Mouse (Mus musculus) embryonic facial prominence, embryonic 10.5 days (tissue): ENCODE results near the gene Cxcl15. TPM values are rescaled to one million over a fixed set of nuclear protein-coding genes. Genes with fewer than 3 reads are reported as not detected.
"Not testable (repeated sequence)": the region's sequence is repeated elsewhere in the genome, so short reads cannot be mapped to it uniquely, and the experiment has no call there.

Source experiments
- DNase-seq: peaks from one replicate; pipeline ENCODE4 v3.0.0-alpha.2; 2017; ENCODE audit warnings: low spot score
- H3K27ac ChIP-seq: fragments of 300-500 bp; sonication (generic); replicated peaks from 2 replicates; pipeline ENCODE4 v1.5.1; 2016; ENCODE audit warnings: mild to moderate bottlenecking
- H3K27me3 ChIP-seq: fragments of 300-500 bp; sonication (generic); replicated peaks from 2 replicates; pipeline ENCODE4 v1.6.1; 2016; ENCODE audit warnings: low read depth, mild to moderate bottlenecking; ENCODE audit not compliant: poor library complexity, severe bottlenecking
- H3K36me3 ChIP-seq: fragments of 300-500 bp; sonication (generic); replicated peaks from 2 replicates; pipeline ENCODE4 v1.6.1; 2016; ENCODE audit warnings: mild to moderate bottlenecking, moderate library complexity
- H3K4me1 ChIP-seq: fragments of 300-500 bp; sonication (generic); 2 replicates; pipeline ENCODE4 v1.6.1; 2016
- H3K4me3 ChIP-seq: fragments of 300-500 bp; sonication (generic); 2 replicates; pipeline ENCODE4 v1.5.1; 2016; ENCODE audit warnings: mild to moderate bottlenecking, moderate library complexity
- H3K9me3 ChIP-seq: fragments of 300-500 bp; sonication (generic); 2 replicates; pipeline ENCODE4 v1.6.1; 2016; ENCODE audit warnings: mild to moderate bottlenecking
- WGBS: fragments of 180-500 bp; shearing (Covaris S2); methylation state at CpG from one replicate; pipeline ENCODE4 v1.1.7; 2016; 5-methylcytosine and 5-hydroxymethylcytosine counted together
- polyA plus RNA-seq: library from polyadenylated mRNA; unstranded; fragments of >200 nt; fragmentation: Nextera tagmentation; extraction: Ambion mirVana; gene quantifications from 2 replicates; pipeline ENCODE4 v1.2.1, GENCODE M21; 2016

The Cxcl15 gene
- polyA plus RNA-seq, 1 experiment from 2014 or later: not detected

DNA sequence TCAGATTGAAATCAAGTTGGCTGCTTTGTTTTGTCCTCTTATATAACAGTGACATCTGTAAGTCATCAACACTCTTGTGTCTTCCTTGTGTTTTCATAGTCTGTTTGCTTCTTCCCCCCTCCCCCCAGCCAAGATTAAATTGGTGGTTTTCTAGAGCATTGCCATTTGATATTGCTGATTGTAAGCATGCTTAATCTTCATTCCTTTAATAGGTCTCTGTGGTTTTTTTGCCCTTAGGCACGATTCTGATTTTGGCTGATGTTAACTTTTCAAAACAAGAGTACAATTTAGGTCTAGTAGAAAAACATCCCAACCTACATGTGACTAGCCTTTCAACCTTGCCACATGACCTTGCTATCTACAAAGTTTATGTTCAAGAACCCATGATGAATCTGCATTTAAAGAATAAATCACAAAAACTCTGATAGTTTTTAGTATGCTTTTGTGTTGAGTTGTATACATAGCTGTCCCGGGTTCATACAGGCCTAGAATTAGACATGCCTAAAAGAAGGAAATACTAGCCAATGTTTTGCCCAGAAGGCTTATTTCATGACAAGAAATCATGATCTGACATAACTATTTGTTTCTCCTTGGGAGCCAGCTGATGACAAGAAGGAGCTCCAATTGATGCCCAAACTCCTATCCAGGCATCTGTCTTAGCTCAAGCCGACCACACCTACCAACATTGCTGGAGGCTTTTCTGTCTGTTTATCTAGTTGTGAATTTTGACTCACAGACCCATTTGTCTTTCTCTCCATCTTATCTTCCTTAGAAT lies 13.0 kb downstream of the Cxcl15 start:
- WGBS: 80% methylated on average over 3 of the region's 3 CpGs
- H3K27me3 ChIP-seq: no peaks in the 10 kb centered on the region
- no peaks in the 10 kb centered on the region for H3K4me1 ChIP-seq
- H3K36me3 ChIP-seq: no peaks in the 10 kb centered on the region
- no peak overlapping the region for H3K27ac ChIP-seq
- no peak overlapping the region for H3K4me3 ChIP-seq
- no peaks in the 10 kb centered on the region for H3K9me3 ChIP-seq
- DNase-seq: no peak

DNA sequence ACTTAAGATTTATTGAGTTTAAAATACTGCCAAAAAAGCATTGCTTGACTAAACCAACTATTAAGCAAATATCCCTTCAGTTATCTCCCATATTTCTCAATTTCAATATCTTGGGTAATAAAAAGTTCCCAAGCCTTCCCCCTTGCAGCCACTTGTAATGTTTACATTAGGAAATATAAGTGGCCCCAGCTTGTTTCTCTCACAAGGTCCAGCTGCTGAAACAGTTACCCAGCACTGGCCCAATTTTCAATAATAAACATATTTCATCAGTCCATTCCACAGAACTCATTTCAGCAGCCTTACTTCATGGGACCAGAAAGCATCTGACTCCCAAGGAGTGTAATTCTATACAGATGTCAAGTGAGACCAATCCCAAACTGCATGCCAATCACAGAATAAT lies 25.4 kb downstream of the Cxcl15 start:
- H3K27me3 ChIP-seq: no peaks in the 10 kb centered on the region
- DNase-seq: no peak
- H3K4me3 ChIP-seq: no peak overlapping the region
- H3K9me3 ChIP-seq: no peaks in the 10 kb centered on the region
- H3K4me1 ChIP-seq: no peaks in the 10 kb centered on the region
- no peaks in the 10 kb centered on the region for H3K36me3 ChIP-seq
- H3K27ac ChIP-seq: no peak overlapping the region

DNA sequence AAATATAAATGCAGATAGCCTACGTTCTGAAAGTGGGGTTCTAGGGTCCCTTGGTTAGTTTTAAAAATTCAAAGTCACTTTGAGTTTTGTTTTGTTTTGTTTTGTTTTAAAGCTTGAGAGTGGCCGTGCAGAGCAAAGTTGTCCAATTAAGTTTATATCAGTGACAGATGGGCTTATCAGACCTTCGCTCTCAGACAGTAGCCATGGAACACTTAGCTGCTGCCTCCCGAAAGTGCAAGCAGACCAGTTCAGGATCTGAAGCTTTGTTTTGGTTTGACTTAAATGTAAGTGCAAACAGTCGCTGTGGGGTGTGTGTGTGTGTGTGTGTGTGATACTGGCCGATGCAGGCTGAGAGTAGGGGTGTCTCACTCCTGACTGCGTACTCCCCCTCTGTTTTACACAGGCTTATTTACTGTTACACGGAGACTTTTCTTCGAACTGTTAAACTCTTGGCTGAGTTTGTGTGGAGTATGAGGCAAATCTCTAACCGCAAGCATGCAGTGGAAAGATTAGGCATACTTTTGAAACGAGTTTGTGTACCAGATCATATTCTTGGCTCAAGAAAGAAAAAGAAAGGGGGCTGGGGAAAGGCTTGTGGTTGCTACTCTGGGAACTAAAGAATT lies 37.9 kb downstream of the Cxcl15 start:
- WGBS: 80% methylated on average over 11 of the region's 11 CpGs
- Histone ChIP-seq H3K4me1 (0 out of 2 replicates have a peak, but pooled peaks cover 5% of the 10 kb centered on the region), H3K36me3 (no peaks in the 10 kb centered on the region), H3K27me3 (no peaks in the 10 kb centered on the region), H3K4me3 (no peak overlapping the region), H3K27ac (no peak overlapping the region), H3K9me3 (no peaks in the 10 kb centered on the region)
- DNase-seq: no peak

- 0 out of 2 replicates have a peak, but pooled peaks cover 5% of the 10 kb centered on the region for H3K4me1 ChIP-seq
- no peaks in the 10 kb centered on the region for H3K27me3 ChIP-seq
- H3K4me3 ChIP-seq: no peak overlapping the region
- 91% methylated on average over 8 of the region's 8 CpGs for WGBS
- H3K9me3 ChIP-seq: no peaks in the 10 kb centered on the region
- H3K36me3 ChIP-seq: no peaks in the 10 kb centered on the region
- H3K27ac ChIP-seq: no peak overlapping the region
- DNase-seq: no peak
Measured at GRCm38 (mm10) chr5:90832768-90833388, 38.5 kb downstream of the Cxcl15 start.

DNA sequence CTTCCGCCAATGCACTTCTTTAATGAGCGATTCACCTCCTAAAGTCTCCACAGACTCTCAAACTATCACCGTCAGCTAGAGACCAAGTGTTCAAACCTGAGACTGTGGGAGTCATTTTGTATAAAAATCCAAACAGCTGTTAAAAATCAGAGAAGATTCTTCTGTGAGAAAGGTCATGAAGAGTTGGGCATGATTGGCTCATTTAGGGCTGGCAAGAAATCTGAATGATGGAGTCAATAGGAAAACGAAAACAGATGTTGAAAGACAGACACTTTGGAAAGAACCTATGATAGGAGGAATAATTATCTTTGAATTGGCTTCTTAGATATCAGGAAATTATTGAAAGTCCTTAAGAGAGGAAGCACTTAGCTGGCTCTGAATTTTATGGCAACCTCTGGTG lies 40.1 kb downstream of the Cxcl15 start:
- 0 out of 2 replicates have a peak, but pooled peaks cover 5% of the 10 kb centered on the region for H3K4me1 ChIP-seq
- H3K27ac ChIP-seq: no peak overlapping the region
- 76% methylated on average over 4 of the region's 4 CpGs for WGBS
- H3K27me3 ChIP-seq: no peaks in the 10 kb centered on the region
- H3K4me3 ChIP-seq: no peak overlapping the region
- no peak for DNase-seq
- no peaks in the 10 kb centered on the region for H3K9me3 ChIP-seq
- no peaks in the 10 kb centered on the region for H3K36me3 ChIP-seq

- no peak for DNase-seq
- Histone ChIP-seq H3K36me3 (no peaks in the 10 kb centered on the region), H3K27ac (no peak overlapping the region), H3K4me3 (no peak overlapping the region), H3K4me1 (0 out of 2 replicates have a peak, but pooled peaks cover 5% of the 10 kb centered on the region), H3K9me3 (no peaks in the 10 kb centered on the region), H3K27me3 (no peaks in the 10 kb centered on the region)
- 78% methylated on average over 5 of the region's 5 CpGs for WGBS
Measured at GRCm38 (mm10) chr5:90838582-90838981, 44.2 kb downstream of the Cxcl15 start.

- Histone ChIP-seq H3K36me3 (no peaks in the 10 kb centered on the region), H3K27ac (no peak overlapping the region), H3K27me3 (no peaks in the 10 kb centered on the region), H3K4me3 (no peak overlapping the region), H3K4me1 (no peaks in the 10 kb centered on the region), H3K9me3 (no peaks in the 10 kb centered on the region)
- 80% methylated on average over 7 of the region's 7 CpGs for WGBS
- DNase-seq: no peak
Measured at GRCm38 (mm10) chr5:90840902-90841869, 46.9 kb downstream of the Cxcl15 start.

DNA sequence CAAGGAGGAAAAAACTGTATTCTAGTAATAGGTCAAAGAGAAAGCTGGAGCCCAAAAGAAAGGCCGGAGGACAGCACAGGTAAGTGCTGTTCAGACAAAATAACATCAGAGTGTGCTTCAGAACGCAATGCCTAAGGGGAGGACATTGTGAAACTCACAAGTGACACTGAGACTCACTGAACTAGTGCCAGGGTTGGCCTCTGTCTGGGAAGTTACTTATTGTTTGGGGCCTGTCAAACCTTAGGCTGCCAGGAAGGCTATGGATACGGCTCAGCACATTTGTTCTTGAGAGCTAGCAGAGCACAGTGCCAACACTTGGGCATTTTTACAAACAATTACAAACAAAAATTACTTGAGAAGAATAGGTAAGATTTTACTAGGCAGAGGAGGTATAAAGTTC lies 49.6 kb downstream of the Cxcl15 start:
- H3K27me3 ChIP-seq: no peaks in the 10 kb centered on the region
- WGBS: 88% methylated on average over 3 of the region's 3 CpGs
- H3K27ac ChIP-seq: no peak overlapping the region
- no peak overlapping the region for H3K4me3 ChIP-seq
- DNase-seq: no peak
- H3K36me3 ChIP-seq: no peaks in the 10 kb centered on the region
- H3K4me1 ChIP-seq: no peaks in the 10 kb centered on the region
- H3K9me3 ChIP-seq: no peaks in the 10 kb centered on the region

GRCm38 (mm10) chr5:90850096-90850495 lies 55.8 kb downstream of the Cxcl15 start:
- H3K27me3 ChIP-seq, H3K4me3 ChIP-seq, H3K9me3 ChIP-seq, H3K36me3 ChIP-seq, H3K27ac ChIP-seq, H3K4me1 ChIP-seq, DNase-seq: not testable (repeated sequence)
- 94% methylated on average over 7 of the region's 7 CpGs for WGBS

GRCm38 (mm10) chr5:90851391-90851790 lies 57.1 kb downstream of the Cxcl15 start:
- not testable (repeated sequence) for H3K4me1 ChIP-seq, H3K9me3 ChIP-seq, H3K36me3 ChIP-seq, DNase-seq, H3K27ac ChIP-seq, H3K27me3 ChIP-seq, H3K4me3 ChIP-seq
- 95% methylated on average over 11 of the region's 11 CpGs for WGBS
